Mouse (Mus musculus) kidney, adult 2 months (tissue): ENCODE measurements around the gene Gsto2.

Source experiments
- CTCF ChIP-seq: fragments of 200-500 bp; conservative IDR thresholded peaks from 2 replicates; pipeline ENCODE4 v1.5.1; 2011; ENCODE audit warnings: low read depth, mild to moderate bottlenecking, control low read depth, low read length, moderate library complexity, mixed read lengths; ENCODE audit not compliant: insufficient read depth, insufficient read length
- POLR2A ChIP-seq: fragments of 200-500 bp; IDR thresholded peaks from one replicate; pipeline ENCODE4 v1.6.1; 2011; ENCODE audit warnings: low read depth, low read length, control low read depth

DNA sequence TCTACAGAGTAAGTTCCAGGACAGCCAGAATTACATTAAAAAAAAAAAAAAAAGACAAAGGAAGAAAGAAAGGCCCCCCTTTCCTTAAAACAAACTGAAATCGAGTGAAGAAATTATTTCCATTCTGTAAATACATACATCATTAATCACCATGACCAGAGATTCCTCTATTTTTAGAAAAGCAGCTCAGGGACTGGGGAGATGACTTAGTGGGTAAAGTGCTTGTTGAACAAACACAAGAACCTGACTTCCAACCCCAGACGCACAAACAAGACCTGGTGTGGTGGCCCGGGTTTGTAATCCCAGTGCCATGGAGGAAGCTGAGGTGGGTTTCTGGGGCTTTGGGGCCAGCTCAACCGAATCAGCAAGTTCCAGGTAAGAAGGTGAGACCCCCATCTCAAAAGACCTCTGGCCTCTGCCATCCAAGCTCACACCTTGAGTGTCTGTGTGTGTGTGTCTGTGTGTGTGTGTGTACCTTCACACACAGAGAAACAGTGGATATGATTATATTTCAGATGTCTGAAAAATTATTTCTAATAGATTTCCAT lies 2.4 kb downstream of the Gsto2 start:
- TF ChIP-seq POLR2A, result no peak
- TF ChIP-seq CTCF, result no peak
